In genomic region chr9:57798725-57799253, GRCm38 (mm10) we compare ENCODE assay signal across 10 mouse cellular contexts. TPM values are rescaled to one million over a fixed set of nuclear protein-coding genes. Genes with fewer than 3 reads are reported as not detected.
A peak's percentile ranks its signal among the peaks of the same experiment; 100 is the strongest.
DNase-seq lines count a peak whose midpoint lies in the region; ATAC-seq and TF ChIP-seq lines count a peak whose summit lies in the region.
"Had no signal": no experiment of that assay in that cellular context is flagged by ENCODE, and none has a peak within 500 bp of the region (broad histone marks: within the 10 kb centered on the region; RNA-seq: fewer than 3 reads in every experiment).

No protein-coding gene starts in this region.

- H3K27me3 ChIP-seq in lung, postnatal 0 days (replicated peaks; ENCODE audit: insufficient read depth, low read length), result no peaks in the 10 kb centered on the region
- H3K27me3 ChIP-seq: embryonic facial prominence, embryonic 13.5 days had no signal

- no peak overlapping the region for H3K4me3 ChIP-seq in lung, postnatal 0 days (ENCODE audit: low read depth, low read length)
- H3K4me3 ChIP-seq: embryonic facial prominence, embryonic 13.5 days; myocyte had no signal

- WGBS in lung, postnatal 0 days, result 9% methylated on average over 10 of the region's 10 CpGs

- TF ChIP-seq CTCF in lung, postnatal 0 days (IDR thresholded peaks at IDR 0.05), result no peak

- DNase-seq in gastrocnemius, adult 18-20 months (ENCODE audit: low spot score), result peak; percentile 16
- DNase-seq in gastrocnemius, adult 8-10 months (ENCODE audit: low spot score in 2 of 2), result no peak
- DNase-seq in embryo, embryonic 11.5 days (ENCODE audit: low read depth, low spot score), result peak; percentile 45
- DNase-seq in heart, postnatal 14 days, result peak; percentile 33 to 45
- peak; percentile 66 for DNase-seq in lung, postnatal 0 days (ENCODE audit: low spot score)
- DNase-seq in right cerebral cortex, postnatal 25 days, result no peak

- intact Hi-C loops in heart, postnatal 14 days (cut with DNase I), result no loop called here

- peak; percentile 88 for ATAC-seq in lung, postnatal 0 days
- ATAC-seq in erythroblast, adult 5-6 weeks (replicated peaks; ENCODE audit: low FRiP score, poor library complexity, severe bottlenecking), result no peak
- no peak for ATAC-seq in frontal cortex, adult (ENCODE audit: low TSS enrichment)

- no peaks in the 10 kb centered on the region for H3K9me3 ChIP-seq in lung, postnatal 0 days (ENCODE audit: low read length)
- H3K9me3 ChIP-seq: embryonic facial prominence, embryonic 13.5 days had no signal

- no peak overlapping the region for H3K9ac ChIP-seq in lung, postnatal 0 days (replicated peaks; ENCODE audit: low read depth)
- H3K9ac ChIP-seq: embryonic facial prominence, embryonic 13.5 days had no signal

- no peak overlapping the region for H3K4me2 ChIP-seq in lung, postnatal 0 days (replicated peaks; ENCODE audit: low read depth, low read length)
- H3K4me2 ChIP-seq: embryonic facial prominence, embryonic 13.5 days had no signal

- H3K36me3 ChIP-seq in lung, postnatal 0 days (ENCODE audit: insufficient read depth, low read length), result peaks cover 14% of the 10 kb centered on the region

- no peaks in the 10 kb centered on the region; the same call in 1 of the 2 replicates for H3K4me1 ChIP-seq in lung, postnatal 0 days (ENCODE audit: insufficient read depth, low read depth, low read length)

- no peak overlapping the region for H3K27ac ChIP-seq in lung, postnatal 0 days (ENCODE audit: low read length)
- H3K27ac ChIP-seq: embryonic facial prominence, embryonic 13.5 days had no signal

- TF ChIP-seq EP300 in lung, postnatal 0 days (IDR thresholded peaks at IDR 0.05), result peak; percentile 68; the same call in 1 of the 2 replicates

RNA-seq across cellular contexts. Expression of gene Clk3, which starts 33.1 kb away (rescaled TPM):
- 10 to 100 TPM; 36.1 to 45.2 TPM for total RNA-seq in gastrocnemius, adult 18-20 months (2021)
- 10 to 100 TPM; 41.4 to 61.1 (median 44.6) TPM for total RNA-seq in gastrocnemius, adult 8-10 months (2022)
- 10 to 100 TPM; 32.7 to 40.8 TPM for total RNA-seq in heart, postnatal 14 days (2021)
- polyA plus RNA-seq in lung, postnatal 0 days (2015; fragmentation: Nextera tagmentation; extraction: Ambion mirVana), result 65.1 and 65.5 TPM in 2 replicates
- total RNA-seq in erythroblast, adult 5-6 weeks (2015; ENCODE audit: low replicate concordance), result 234 and 296 TPM in 2 replicates
- 403 and 420 TPM in 2 replicates for total RNA-seq in erythroblast, adult 5-6 weeks (2017; ENCODE audit: low replicate concordance)

RNA-seq across cellular contexts. Expression of gene Arid3b, which starts 37.8 kb away (rescaled TPM):
- 1 to 10 TPM; 3.7 TPM for total RNA-seq in gastrocnemius, adult 18-20 months (2021)
- total RNA-seq in gastrocnemius, adult 8-10 months (2022), result 1 to 10 TPM; 3.1 to 6.0 (median 4.4) TPM
- total RNA-seq in heart, postnatal 14 days (2021), result 1 to 10 TPM; 3.6 to 4.5 TPM
- 5.8 and 6.2 TPM in 2 replicates for polyA plus RNA-seq in lung, postnatal 0 days (2015; fragmentation: Nextera tagmentation; extraction: Ambion mirVana)
- total RNA-seq in erythroblast, adult 5-6 weeks (2015; ENCODE audit: low replicate concordance), result 1.9 and 4.6 TPM in 2 replicates
- total RNA-seq in erythroblast, adult 5-6 weeks (2017; ENCODE audit: low replicate concordance), result 2.5 TPM in 2 replicates

Comparison
In these comparisons a context has a peak if more than half of its experiments do, and no peak if none do; other contexts are left out.
1. DNase-seq: peak in gastrocnemius, adult 18-20 months (single experiment), embryo, embryonic 11.5 days (single experiment), heart, postnatal 14 days (2 of 2) and lung, postnatal 0 days (single experiment); none in gastrocnemius, adult 8-10 months (0 of 2) and right cerebral cortex, postnatal 25 days (single experiment).